Mouse (Mus musculus): ENCODE results near the gene Gpx2.

- TF ChIP-seq EP300 (IDR thresholded peaks at IDR 0.05; ENCODE audit: insufficient read depth, low read depth, low read length) (no peak), CTCF (IDR thresholded peaks at IDR 0.05) (no peak)
Measured at GRCm38 (mm10) chr12:76822002-76822650, 26.8 kb upstream of the Gpx2 start.

Data from heart, adult 2 months (tissue).